Mouse (Mus musculus): ENCODE measurements around the gene Cuta.

The Cuta gene

GRCm38 (mm10) chr17:26936453-26936852, 2.9 kb downstream of the Cuta start:
- 75% methylated on average over 12 of the region's 12 CpGs for WGBS

- 89% methylated on average over 9 of the region's 9 CpGs for WGBS
Observed at GRCm38 (mm10) chr17:26935027-26935426, 4.3 kb downstream of the Cuta start.

GRCm38 (mm10) chr17:26933885-26934827, 5.2 kb downstream of the Cuta start:
- WGBS, result 77% methylated on average over 16 of the region's 16 CpGs

- WGBS, result 5% methylated on average over 13 of the region's 13 CpGs
Observed at GRCm38 (mm10) chr17:26933419-26933818, 6.0 kb downstream of the Cuta start.

GRCm38 (mm10) chr17:26932839-26933398, 6.5 kb downstream of the Cuta start, which contains the start of gene Phf1:
Phf1 (plus strand) TSS chr17:26933052.
- under 1% methylated on average over 43 of the region's 43 CpGs for WGBS

- WGBS, result 52% methylated on average over 7 of the region's 7 CpGs
Observed at GRCm38 (mm10) chr17:26931795-26932194, 7.6 kb downstream of the Cuta start.

GRCm38 (mm10) chr17:26925414-26925813, 14.0 kb downstream of the Cuta start:
- 96% methylated on average over 9 of the region's 9 CpGs for WGBS

GRCm38 (mm10) chr17:26922368-26922767, 17.0 kb downstream of the Cuta start:
- WGBS, result 98% methylated on average over 6 of the region's 6 CpGs

- 88% methylated on average over 2 of the region's 2 CpGs for WGBS
Observed at GRCm38 (mm10) chr17:26919516-26919915, 19.9 kb downstream of the Cuta start.

- 74% methylated on average over 2 of the region's 2 CpGs for WGBS
Observed at GRCm38 (mm10) chr17:26918343-26918742, 21.0 kb downstream of the Cuta start.

GRCm38 (mm10) chr17:26917560-26917959, 21.8 kb downstream of the Cuta start:
- 2% methylated on average over 12 of the region's 12 CpGs for WGBS

GRCm38 (mm10) chr17:26916711-26917482, 22.5 kb downstream of the Cuta start, which contains the start of gene Kifc5b:
Kifc5b (plus strand) TSS chr17:26917091.
- under 1% methylated on average over 72 of the region's 72 CpGs for WGBS

GRCm38 (mm10) chr17:26915248-26915647, 24.1 kb downstream of the Cuta start:
- 63% methylated on average over 1 of the region's 1 CpGs for WGBS

- WGBS, result 56% methylated on average over 15 of the region's 15 CpGs
Observed at GRCm38 (mm10) chr17:26907506-26907905, 31.9 kb downstream of the Cuta start.

GRCm38 (mm10) chr17:26904320-26904719, 35.0 kb downstream of the Cuta start:
- 35% methylated on average over 5 of the region's 5 CpGs for WGBS

GRCm38 (mm10) chr17:26900916-26901315, 38.5 kb downstream of the Cuta start:
- WGBS, result 86% methylated on average over 6 of the region's 6 CpGs

GRCm38 (mm10) chr17:26895578-26895977, 43.8 kb downstream of the Cuta start:
- 23% methylated on average over 10 of the region's 10 CpGs for WGBS

GRCm38 (mm10) chr17:26894342-26894741, 45.0 kb downstream of the Cuta start:
- WGBS, result 58% methylated on average over 6 of the region's 6 CpGs

GRCm38 (mm10) chr17:26893492-26893891, 45.9 kb downstream of the Cuta start:
- WGBS, result 28% methylated on average over 6 of the region's 6 CpGs

GRCm38 (mm10) chr17:26892635-26893375, 46.6 kb downstream of the Cuta start:
- WGBS, result 29% methylated on average over 16 of the region's 16 CpGs

- 44% methylated on average over 3 of the region's 3 CpGs for WGBS
Observed at GRCm38 (mm10) chr17:26887926-26888325, 51.4 kb downstream of the Cuta start.
